Mouse (Mus musculus): ENCODE data around the gene 4930453N24Rik. TPM values are rescaled to one million over a fixed set of nuclear protein-coding genes. Genes with fewer than 3 reads are reported as not detected.

Gene 4930453N24Rik
- polyA plus RNA-seq, 1 experiment from 2014 or later: 25.8 TPM

- POLR2A ChIA-PET: no interaction called here
- in situ Hi-C loops (cut with MboI; ENCODE audit: low pct_unique_long_range_greater_than_20kb): loop anchor here (10.0 kb wide), 1 partner anchor 716 kb away; no protein-coding TSS in a partner anchor
Measured at GRCm38 (mm10) chr16:64759245-64759626, 11.7 kb downstream of the 4930453N24Rik start.

GRCm38 (mm10) chr16:64758561-64759244 is 12.3 kb downstream of the 4930453N24Rik start:
- no peak for TF ChIP-seq CTCF (IDR thresholded peaks at IDR 0.05)
- no peak for DNase-seq (ENCODE audit: low read depth, low spot score)
- no peak for ATAC-seq
- no peaks in the 10 kb centered on the region for H3K27me3 ChIP-seq
- CTCF ChIA-PET: no interaction called here
- POLR2A ChIA-PET: no interaction called here
- in situ Hi-C loops (cut with MboI; ENCODE audit: low pct_unique_long_range_greater_than_20kb): loop anchor here (10.0 kb wide), 1 partner anchor 716 kb away; no protein-coding TSS in a partner anchor

More at GRCm38 (mm10) chr16:64759245-64759626, 11.7 kb downstream of the 4930453N24Rik start:
- no peaks in the 10 kb centered on the region for H3K27me3 ChIP-seq
- ATAC-seq (peak; percentile 44), DNase-seq (ENCODE audit: low read depth, low spot score) (no peak)
- no peak for TF ChIP-seq CTCF (IDR thresholded peaks at IDR 0.05)
- CTCF ChIA-PET: no interaction called here

- in situ Hi-C loops (cut with MboI; ENCODE audit: low pct_unique_long_range_greater_than_20kb): loop anchor here (10.0 kb wide), 1 partner anchor 717 kb away; no protein-coding TSS in a partner anchor
- peak; percentile 44 for ATAC-seq
- no peaks in the 10 kb centered on the region for H3K27me3 ChIP-seq
- TF ChIP-seq CTCF (IDR thresholded peaks at IDR 0.05): no peak
- ChIA-PET CTCF (interaction anchor here (1.2 kb wide), 1 partner anchor 9 kb away, joined by 3 read pairs; no protein-coding TSS in a partner anchor), POLR2A (no interaction called here)
- no peak for DNase-seq (ENCODE audit: low read depth, low spot score)
Measured at GRCm38 (mm10) chr16:64757666-64758400, 13.1 kb downstream of the 4930453N24Rik start.

GRCm38 (mm10) chr16:64756321-64756720 is 14.6 kb downstream of the 4930453N24Rik start:
- in situ Hi-C loops (cut with MboI; ENCODE audit: low pct_unique_long_range_greater_than_20kb): loop anchor here (10.0 kb wide), 1 partner anchor 718 kb away; no protein-coding TSS in a partner anchor
- no peak for DNase-seq (ENCODE audit: low read depth, low spot score)
- POLR2A ChIA-PET: no interaction called here
- TF ChIP-seq CTCF (IDR thresholded peaks at IDR 0.05): no peak
- CTCF ChIA-PET: interaction anchor here (1.1 to 1.2 kb wide), 2 partner anchors 8 to 29 kb away, joined by 3 read pairs; no protein-coding TSS in a partner anchor
- no peak for ATAC-seq
- no peaks in the 10 kb centered on the region for H3K27me3 ChIP-seq

GRCm38 (mm10) chr16:64754743-64755139 is 16.2 kb downstream of the 4930453N24Rik start:
- in situ Hi-C loops (cut with MboI; ENCODE audit: low pct_unique_long_range_greater_than_20kb): loop anchor here (10.0 kb wide), 1 partner anchor 720 kb away; no protein-coding TSS in a partner anchor
- TF ChIP-seq CTCF (IDR thresholded peaks at IDR 0.05): peak; percentile 69
- ATAC-seq: peak; percentile 18
- no peak for DNase-seq (ENCODE audit: low read depth, low spot score)
- no peaks in the 10 kb centered on the region for H3K27me3 ChIP-seq
- CTCF ChIA-PET: no interaction called here
- POLR2A ChIA-PET: no interaction called here

GRCm38 (mm10) chr16:64753990-64754742 is 16.8 kb downstream of the 4930453N24Rik start:
- ChIA-PET POLR2A (no interaction called here), CTCF (no interaction called here)
- DNase-seq (ENCODE audit: low read depth, low spot score) (no peak), ATAC-seq (no peak)
- TF ChIP-seq CTCF (IDR thresholded peaks at IDR 0.05): no peak
- H3K27me3 ChIP-seq: no peaks in the 10 kb centered on the region
- in situ Hi-C loops (cut with MboI; ENCODE audit: low pct_unique_long_range_greater_than_20kb): loop anchor here (10.0 kb wide), 1 partner anchor 721 kb away; no protein-coding TSS in a partner anchor

GRCm38 (mm10) chr16:64748237-64748636 is 22.7 kb downstream of the 4930453N24Rik start:
- in situ Hi-C loops (cut with MboI; ENCODE audit: low pct_unique_long_range_greater_than_20kb): loop anchor here (10.0 to 25.0 kb wide), 2 partner anchors 886 to 1803 kb away; partner anchors contain the start of gene Epha3
- POLR2A ChIA-PET: no interaction called here
- H3K27me3 ChIP-seq: no peaks in the 10 kb centered on the region
- DNase-seq (ENCODE audit: low read depth, low spot score): no peak
- TF ChIP-seq CTCF (IDR thresholded peaks at IDR 0.05): peak; percentile 91
- CTCF ChIA-PET: interaction anchor here (0.8 to 1.7 kb wide), 5 partner anchors 9 to 724 kb away, joined by 3 to 6 read pairs (median 3); no protein-coding TSS in a partner anchor
- no peak for ATAC-seq

GRCm38 (mm10) chr16:64745089-64745488 is 25.9 kb downstream of the 4930453N24Rik start:
- H3K27me3 ChIP-seq: no peaks in the 10 kb centered on the region
- TF ChIP-seq CTCF (IDR thresholded peaks at IDR 0.05): no peak
- ATAC-seq (no peak), DNase-seq (ENCODE audit: low read depth, low spot score) (no peak)
- CTCF ChIA-PET: no interaction called here
- POLR2A ChIA-PET: no interaction called here
- in situ Hi-C loops (cut with MboI; ENCODE audit: low pct_unique_long_range_greater_than_20kb): loop anchor here (10.0 to 25.0 kb wide), 2 partner anchors 883 to 1800 kb away; partner anchors contain the start of gene Epha3

GRCm38 (mm10) chr16:64737289-64737688 is 33.7 kb downstream of the 4930453N24Rik start:
- in situ Hi-C loops (cut with MboI; ENCODE audit: low pct_unique_long_range_greater_than_20kb): loop anchor here (25.0 kb wide), 1 partner anchor 875 kb away; the partner anchor contains the start of gene Epha3
- no peak for TF ChIP-seq CTCF (IDR thresholded peaks at IDR 0.05)
- peaks cover 12% of the 10 kb centered on the region for H3K27me3 ChIP-seq
- ATAC-seq: no peak
- POLR2A ChIA-PET: no interaction called here
- CTCF ChIA-PET: no interaction called here
- DNase-seq (ENCODE audit: low read depth, low spot score): no peak
